Mouse (Mus musculus) forebrain, embryonic 12.5 days (tissue): ENCODE results near the gene Rab19. TPM values are rescaled to one million over a fixed set of nuclear protein-coding genes. Genes with fewer than 3 reads are reported as not detected.
"Not testable (repeated sequence)": the region's sequence is repeated elsewhere in the genome, so short reads cannot be mapped to it uniquely, and the experiment has no call there.

Experiments
- ATAC-seq: fragments of 200-750 bp; cut with Nextera tagmentation; 2 replicates; pipeline ENCODE4 v1.8.0; 2017; ENCODE audit warnings: moderate TSS enrichment; ENCODE audit not compliant: low FRiP score
- H3K27ac ChIP-seq: fragments of 300-500 bp; sonication (generic); 2 replicates; pipeline ENCODE4 v1.5.1; 2016; ENCODE audit warnings: mild to moderate bottlenecking
- H3K27me3 ChIP-seq: fragments of 300-500 bp; sonication (generic); 2 replicates; pipeline ENCODE4 v1.6.1; 2016; ENCODE audit warnings: mild to moderate bottlenecking
- H3K36me3 ChIP-seq: fragments of 300-500 bp; sonication (generic); replicated peaks from 2 replicates; pipeline ENCODE4 v1.6.1; 2016; ENCODE audit warnings: mild to moderate bottlenecking
- H3K4me1 ChIP-seq: fragments of 300-500 bp; sonication (generic); 2 replicates; pipeline ENCODE4 v1.6.1; 2016
- H3K4me2 ChIP-seq: fragments of 300-500 bp; sonication (generic); 2 replicates; pipeline ENCODE4 v1.6.1; 2016; ENCODE audit warnings: mild to moderate bottlenecking, moderate library complexity
- H3K4me3 ChIP-seq: fragments of 300-500 bp; sonication (generic); replicated peaks from 2 replicates; pipeline ENCODE4 v1.5.1; 2016; ENCODE audit warnings: mild to moderate bottlenecking
- H3K9ac ChIP-seq: fragments of 300-500 bp; sonication (generic); 2 replicates; pipeline ENCODE4 v1.6.1; 2016; ENCODE audit warnings: mild to moderate bottlenecking
- H3K9me3 ChIP-seq: fragments of 300-500 bp; sonication (generic); 2 replicates; pipeline ENCODE4 v1.6.1; 2016
- WGBS: fragments of 180-500 bp; shearing (Covaris S2); methylation state at CpG from one replicate; pipeline ENCODE4 v1.1.7; 2016; 5-methylcytosine and 5-hydroxymethylcytosine counted together
- polyA plus RNA-seq: library from polyadenylated mRNA; unstranded; fragments of >200 nt; fragmentation: Nextera tagmentation; extraction: Ambion mirVana; gene quantifications from 2 replicates; pipeline ENCODE4 v1.2.1, GENCODE M21; 2016

Rab19 gene
- polyA plus RNA-seq, 1 experiment from 2014 or later: 0.36 TPM

GRCm38 (mm10) chr6:39362684-39363083 lies 18.3 kb upstream of the Rab19 start:
- H3K9me3 ChIP-seq: no peaks in the 10 kb centered on the region
- H3K36me3 ChIP-seq: peaks cover 47% of the 10 kb centered on the region
- 95% methylated on average over 2 of the region's 2 CpGs for WGBS
- H3K4me1 ChIP-seq: no peaks in the 10 kb centered on the region
- no peaks in the 10 kb centered on the region for H3K27me3 ChIP-seq
- H3K27ac ChIP-seq: no peak overlapping the region
- no peak overlapping the region for H3K4me3 ChIP-seq
- ATAC-seq: no peak
- H3K4me2 ChIP-seq: no peak overlapping the region
- no peak overlapping the region for H3K9ac ChIP-seq

GRCm38 (mm10) chr6:39369631-39370030 lies 11.3 kb upstream of the Rab19 start:
- no peak for ATAC-seq
- WGBS: 81% methylated on average over 3 of the region's 3 CpGs
- H3K27ac ChIP-seq: no peak overlapping the region
- no peaks in the 10 kb centered on the region for H3K27me3 ChIP-seq
- H3K4me2 ChIP-seq: no peak overlapping the region
- H3K9ac ChIP-seq: no peak overlapping the region
- H3K4me3 ChIP-seq: no peak overlapping the region
- peaks cover 33% of the 10 kb centered on the region for H3K36me3 ChIP-seq
- no peaks in the 10 kb centered on the region for H3K9me3 ChIP-seq
- no peaks in the 10 kb centered on the region for H3K4me1 ChIP-seq

- no peaks in the 10 kb centered on the region for H3K9me3 ChIP-seq
- ATAC-seq: no peak
- no peak overlapping the region for H3K9ac ChIP-seq
- H3K4me2 ChIP-seq: no peak overlapping the region
- H3K27ac ChIP-seq: no peak overlapping the region
- H3K4me3 ChIP-seq: no peak overlapping the region
- peaks cover 18% of the 10 kb centered on the region for H3K36me3 ChIP-seq
- H3K27me3 ChIP-seq: no peaks in the 10 kb centered on the region
- peaks cover 14% of the 10 kb centered on the region for H3K4me1 ChIP-seq
Observed at GRCm38 (mm10) chr6:39372042-39372441, 8.9 kb upstream of the Rab19 start.

- Histone ChIP-seq H3K4me2 (no peak overlapping the region), H3K27me3 (no peaks in the 10 kb centered on the region), H3K9ac (no peak overlapping the region), H3K4me1 (peaks cover 14% of the 10 kb centered on the region), H3K4me3 (no peak overlapping the region), H3K27ac (no peak overlapping the region), H3K9me3 (no peaks in the 10 kb centered on the region), H3K36me3 (peaks cover 18% of the 10 kb centered on the region)
- no peak for ATAC-seq
- 80% methylated on average over 7 of the region's 7 CpGs for WGBS
Observed at GRCm38 (mm10) chr6:39372727-39373126, 8.2 kb upstream of the Rab19 start.

- peaks cover 14% of the 10 kb centered on the region for H3K4me1 ChIP-seq
- WGBS: 89% methylated on average over 4 of the region's 4 CpGs
- no peaks in the 10 kb centered on the region for H3K9me3 ChIP-seq
- no peak overlapping the region for H3K4me2 ChIP-seq
- no peak for ATAC-seq
- H3K9ac ChIP-seq: no peak overlapping the region
- peaks cover 18% of the 10 kb centered on the region for H3K36me3 ChIP-seq
- H3K27ac ChIP-seq: no peak overlapping the region
- 0 out of 2 replicates have a peak, but pooled peaks cover 1% of the 10 kb centered on the region for H3K27me3 ChIP-seq
- H3K4me3 ChIP-seq: no peak overlapping the region
Observed at GRCm38 (mm10) chr6:39373301-39373955, 7.5 kb upstream of the Rab19 start.

GRCm38 (mm10) chr6:39376775-39377174 lies 4.2 kb upstream of the Rab19 start:
- whole genome bisulfite sequencing: 31% methylated on average over 9 of the region's 9 CpGs
- Histone ChIP-seq H3K9me3 (no peaks in the 10 kb centered on the region), H3K27me3 (peaks cover 22% of the 10 kb centered on the region), H3K27ac (no peak overlapping the region), H3K4me1 (peaks cover 21% of the 10 kb centered on the region), H3K9ac (peak overlapping the region; percentile 84), H3K36me3 (peaks cover 15% of the 10 kb centered on the region), H3K4me3 (peak overlapping the region; percentile 84), H3K4me2 (peak overlapping the region; percentile 60)
- no peak for ATAC-seq

GRCm38 (mm10) chr6:39377311-39377827 lies 3.6 kb upstream of the Rab19 start, which contains the start of gene Slc37a3:
Slc37a3 (minus strand) TSS chr6:39377675.
- Histone ChIP-seq H3K36me3 (peaks cover 15% of the 10 kb centered on the region), H3K4me3 (peak within 1 kb of the TSS; percentile 84), H3K27ac (no peak within 1 kb of the TSS; the same call in 1 of the 2 replicates), H3K27me3 (peaks cover 22% of the 10 kb centered on the region), H3K9ac (peak within 1 kb of the TSS; percentile 84), H3K4me2 (peak within 1 kb of the TSS; percentile 60), H3K4me1 (peaks cover 21% of the 10 kb centered on the region), H3K9me3 (no peaks in the 10 kb centered on the region)
- under 1% methylated on average over 43 of the region's 43 CpGs for WGBS
- peak; percentile 95 for ATAC-seq

- WGBS: 81% methylated on average over 13 of the region's 13 CpGs
- H3K4me3 ChIP-seq, H3K9ac ChIP-seq, H3K9me3 ChIP-seq, H3K4me2 ChIP-seq, ATAC-seq, H3K27ac ChIP-seq: not testable (repeated sequence)
- peaks cover 15% of the 10 kb centered on the region for H3K36me3 ChIP-seq
- H3K27me3 ChIP-seq: peaks cover 22% of the 10 kb centered on the region
- H3K4me1 ChIP-seq: peaks cover 21% of the 10 kb centered on the region
Observed at GRCm38 (mm10) chr6:39378161-39378835, 2.7 kb upstream of the Rab19 start.

- H3K27me3 ChIP-seq: peaks cover 22% of the 10 kb centered on the region
- H3K4me1 ChIP-seq: peaks cover 21% of the 10 kb centered on the region
- WGBS: 72% methylated on average over 4 of the region's 4 CpGs
Observed at GRCm38 (mm10) chr6:39379224-39379623, 1.8 kb upstream of the Rab19 start.

GRCm38 (mm10) chr6:39379749-39380148 lies 1.2 kb upstream of the Rab19 start:
- Histone ChIP-seq H3K36me3 (peaks cover 2% of the 10 kb centered on the region), H3K27ac (no peak overlapping the region), H3K9ac (no peak overlapping the region), H3K9me3 (no peaks in the 10 kb centered on the region), H3K4me3 (no peak overlapping the region), H3K4me2 (no peak overlapping the region), H3K4me1 (peaks cover 21% of the 10 kb centered on the region), H3K27me3 (peaks cover 22% of the 10 kb centered on the region)
- no peak for ATAC-seq
- 78% methylated on average over 8 of the region's 8 CpGs for WGBS

More at GRCm38 (mm10) chr6:39379224-39379623, 1.8 kb upstream of the Rab19 start:
- no peak overlapping the region for H3K4me2 ChIP-seq
- H3K4me3 ChIP-seq: no peak overlapping the region
- H3K9me3 ChIP-seq: no peaks in the 10 kb centered on the region
- no peak overlapping the region for H3K9ac ChIP-seq
- peaks cover 7% of the 10 kb centered on the region for H3K36me3 ChIP-seq
- no peak for ATAC-seq
- H3K27ac ChIP-seq: no peak overlapping the region

- H3K9ac ChIP-seq: no peak overlapping the region
- no peak overlapping the region for H3K4me3 ChIP-seq
- WGBS: 96% methylated on average over 3 of the region's 3 CpGs
- peaks cover 22% of the 10 kb centered on the region for H3K27me3 ChIP-seq
- no peak for ATAC-seq
- H3K9me3 ChIP-seq: no peaks in the 10 kb centered on the region
- H3K4me2 ChIP-seq: no peak overlapping the region
- H3K4me1 ChIP-seq: peaks cover 21% of the 10 kb centered on the region
- no peak overlapping the region for H3K27ac ChIP-seq
- no peaks in the 10 kb centered on the region for H3K36me3 ChIP-seq
Observed at GRCm38 (mm10) chr6:39380276-39380675, 699 bp upstream of the Rab19 start.

GRCm38 (mm10) chr6:39389988-39390387 lies 9.0 kb downstream of the Rab19 start:
- Histone ChIP-seq H3K27me3 (no peaks in the 10 kb centered on the region), H3K4me1 (no peaks in the 10 kb centered on the region), H3K9ac (no peak overlapping the region), H3K9me3 (no peaks in the 10 kb centered on the region), H3K4me3 (no peak overlapping the region), H3K4me2 (no peak overlapping the region), H3K36me3 (peaks cover 7% of the 10 kb centered on the region; the same call in 1 of the 2 replicates), H3K27ac (no peak overlapping the region)
- ATAC-seq: no peak
- WGBS: 92% methylated on average over 2 of the region's 2 CpGs
